Mouse (Mus musculus): Measurements from ENCODE around the gene Tut4.

DNA sequence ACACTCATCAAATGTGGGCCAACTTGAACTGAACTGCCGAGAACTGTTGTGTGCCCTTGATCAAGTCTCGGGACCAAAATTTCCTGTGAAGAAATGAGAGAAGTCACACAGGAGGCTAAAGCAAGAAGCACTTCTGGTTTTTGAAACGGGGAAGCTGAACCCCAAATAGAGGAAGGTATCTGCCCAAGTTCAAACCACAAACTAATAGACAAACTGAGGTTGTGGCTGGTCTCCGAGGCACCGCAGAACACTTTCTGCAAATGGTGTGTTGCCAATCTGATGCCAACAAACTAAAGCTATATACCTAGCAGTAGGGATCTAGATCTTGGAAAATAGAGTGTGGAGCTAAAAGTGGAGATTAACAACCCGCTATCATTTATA lies 30.9 kb upstream of the Tut4 start:
- no peak for TF ChIP-seq CTCF (IDR thresholded peaks at IDR 0.05; ENCODE audit: low read depth, low read length)
- no peak for TF ChIP-seq POLR2A (IDR thresholded peaks at IDR 0.05; ENCODE audit: extremely low read depth, insufficient read depth, low read length)
